Mouse (Mus musculus): ENCODE results near the gene Vapa.

DNA sequence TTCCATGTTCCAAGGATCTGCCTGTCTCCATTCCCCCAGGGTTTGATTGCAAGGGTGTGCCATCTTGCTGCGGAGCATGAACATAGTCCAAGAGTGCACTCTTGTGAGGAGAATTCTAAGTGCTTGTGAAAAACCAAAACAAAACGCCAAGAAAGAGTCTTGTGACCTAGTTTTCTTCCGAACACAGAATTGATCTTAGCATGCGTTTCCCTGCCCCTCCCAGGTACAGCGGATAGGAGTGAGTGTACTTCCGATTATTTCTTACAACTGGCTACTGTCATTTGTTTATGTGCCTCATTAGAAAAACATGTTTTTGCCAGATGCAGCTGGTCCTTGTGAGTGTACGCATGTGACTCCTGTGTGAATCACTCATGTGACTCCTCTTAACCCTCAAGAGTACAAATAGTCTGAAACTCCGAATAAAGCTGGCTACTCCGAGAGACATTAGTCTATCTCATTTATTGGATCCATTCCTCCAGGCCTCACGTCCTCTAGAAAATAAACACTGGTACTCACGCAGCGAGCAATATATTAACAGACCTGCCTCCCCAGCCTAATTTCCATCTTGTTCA lies 60.8 kb downstream of the Vapa start:
- TF ChIP-seq CTCF (IDR thresholded peaks at IDR 0.05 in 2 of 3, conservative IDR thresholded peaks at IDR 0.05 in 1 of 3; ENCODE audit: control insufficient read depth in 1 of 3, insufficient read depth in 1 of 3, low read depth in 2 of 3, low read length in 3 of 3, poor library complexity in 1 of 3, severe bottlenecking in 1 of 3) (no peak), JUND (IDR thresholded peaks at IDR 0.05; ENCODE audit: low read depth, low read length) (no peak), KAT2A (conservative IDR thresholded peaks at IDR 0.05; ENCODE audit: low read depth, low read length) (no peak), MYB (IDR thresholded peaks at IDR 0.05; ENCODE audit: low read depth, low read length) (no peak), HCFC1 (IDR thresholded peaks at IDR 0.05; ENCODE audit: low read depth, low read length) (no peak), CHD2 (IDR thresholded peaks at IDR 0.05; ENCODE audit: low read length) (no peak), GATA1 (IDR thresholded peaks at IDR 0.05; ENCODE audit: low read depth, low read length) (no peak)
